Mouse (Mus musculus) E14TG2a.4 (cell line): ENCODE results near the gene Aqp7.
"Not testable (repeated sequence)": the region's sequence is repeated elsewhere in the genome, so short reads cannot be mapped to it uniquely, and the experiment has no call there.

Experiments
- H3K27me3 ChIP-seq: 2 replicates; pipeline ENCODE4 v1.6.1; 2014; ENCODE audit warnings: low read length, control low read depth; ENCODE audit not compliant: insufficient read depth
- H3K36me3 ChIP-seq: 2 replicates; pipeline ENCODE4 v1.6.1; 2014; ENCODE audit warnings: low read length, control low read depth; ENCODE audit not compliant: insufficient read depth
- H3K4me1 ChIP-seq: replicated peaks from 2 replicates; pipeline ENCODE4 v1.6.1; 2014; ENCODE audit warnings: low read depth, low read length, control low read depth
- H3K4me3 ChIP-seq: replicated peaks from 2 replicates; pipeline ENCODE4 v1.5.1; 2014; ENCODE audit warnings: mild to moderate bottlenecking, low read length
- H3K9me3 ChIP-seq: 2 replicates; pipeline ENCODE4 v1.6.1; 2014; ENCODE audit warnings: low read length, control low read depth
- CTCF ChIP-seq: conservative IDR thresholded peaks from 2 replicates; pipeline ENCODE4 v1.5.1; 2014; ENCODE audit warnings: low read length
- NANOG ChIP-seq: IDR thresholded peaks from 2 replicates; pipeline ENCODE4 v1.6.1; 2014; ENCODE audit warnings: borderline replicate concordance, low read length, mixed read lengths
- POU5F1 ChIP-seq: IDR thresholded peaks from 2 replicates; pipeline ENCODE4 v1.6.1; 2014; ENCODE audit warnings: low read length, borderline replicate concordance

The Aqp7 gene

GRCm38 (mm10) chr4:41087459-41088298 lies 39.7 kb upstream of the Aqp7 start:
- no peaks in the 10 kb centered on the region for H3K9me3 ChIP-seq
- TF ChIP-seq NANOG: no peak
- no peak for TF ChIP-seq CTCF
- TF ChIP-seq POU5F1: no peak
- peaks cover 80% of the 10 kb centered on the region for H3K4me1 ChIP-seq
- no peak overlapping the region for H3K4me3 ChIP-seq
- H3K36me3 ChIP-seq: no peaks in the 10 kb centered on the region
- H3K27me3 ChIP-seq: peaks cover 25% of the 10 kb centered on the region

- H3K9me3 ChIP-seq: no peaks in the 10 kb centered on the region
- no peak for TF ChIP-seq CTCF
- no peak for TF ChIP-seq NANOG
- TF ChIP-seq POU5F1: no peak
- peaks cover 74% of the 10 kb centered on the region for H3K4me1 ChIP-seq
- no peak overlapping the region for H3K4me3 ChIP-seq
- H3K27me3 ChIP-seq: peaks cover 22% of the 10 kb centered on the region
- no peaks in the 10 kb centered on the region for H3K36me3 ChIP-seq
These were observed 39.0 kb upstream of the Aqp7 start for GRCm38 (mm10) chr4:41086947-41087346.

GRCm38 (mm10) chr4:41084819-41085218 lies 36.9 kb upstream of the Aqp7 start:
- Histone ChIP-seq H3K9me3 (no peaks in the 10 kb centered on the region), H3K4me1 (peaks cover 57% of the 10 kb centered on the region), H3K27me3 (peaks cover 21% of the 10 kb centered on the region), H3K4me3 (no peak overlapping the region), H3K36me3 (no peaks in the 10 kb centered on the region)
- TF ChIP-seq CTCF: no peak
- no peak for TF ChIP-seq NANOG
- TF ChIP-seq POU5F1: no peak

GRCm38 (mm10) chr4:41082803-41083202 lies 34.9 kb upstream of the Aqp7 start:
- not testable (repeated sequence) for H3K9me3 ChIP-seq, H3K36me3 ChIP-seq, H3K4me3 ChIP-seq
- Histone ChIP-seq H3K27me3 (peaks cover 15% of the 10 kb centered on the region; the same call in 1 of the 2 replicates), H3K4me1 (peaks cover 37% of the 10 kb centered on the region)

DNA sequence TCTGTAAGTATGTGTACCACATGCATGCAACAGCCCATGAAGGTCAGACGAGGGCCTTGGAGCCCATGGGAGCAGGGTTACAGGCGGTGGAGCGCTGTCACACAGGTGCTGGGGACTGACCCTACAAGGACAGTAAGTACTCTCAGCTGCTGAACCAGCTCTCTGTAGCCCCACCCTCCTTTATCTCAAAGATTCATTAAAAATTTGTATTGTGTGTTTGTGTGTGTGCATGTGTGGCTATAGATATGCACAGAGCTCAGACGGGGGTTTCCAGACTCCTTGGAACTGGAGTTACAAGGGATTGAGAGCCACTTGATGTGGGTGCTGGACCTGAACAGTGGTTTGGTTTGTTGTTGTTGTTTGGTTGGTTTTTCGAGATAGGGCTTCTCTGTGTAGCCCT lies 33.8 kb upstream of the Aqp7 start:
- Histone ChIP-seq H3K9me3 (no peaks in the 10 kb centered on the region), H3K36me3 (no peaks in the 10 kb centered on the region), H3K4me1 (peaks cover 26% of the 10 kb centered on the region), H3K4me3 (no peak overlapping the region), H3K27me3 (peaks cover 11% of the 10 kb centered on the region; the same call in 1 of the 2 replicates)
- no peak for TF ChIP-seq CTCF
- TF ChIP-seq NANOG: no peak
- no peak for TF ChIP-seq POU5F1

DNA sequence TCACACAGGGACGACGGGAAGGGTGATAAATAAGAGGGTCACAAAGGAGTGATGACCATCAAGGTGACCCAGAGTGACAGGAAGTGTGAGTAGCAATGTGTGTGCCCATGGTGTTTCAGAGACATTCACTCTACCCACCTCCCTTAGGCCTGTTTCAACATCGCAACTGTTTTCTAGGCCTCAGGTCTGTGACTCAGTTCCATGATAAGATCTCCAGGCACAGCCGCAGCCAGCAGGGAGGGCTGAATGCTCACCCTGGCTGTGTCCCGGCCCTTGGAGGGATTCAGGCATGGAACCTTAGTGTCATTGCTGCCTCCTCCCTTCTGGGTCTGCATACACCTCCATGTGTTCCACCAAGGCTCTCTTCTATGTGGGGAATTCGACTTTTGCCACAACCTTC lies 30.8 kb upstream of the Aqp7 start:
- Histone ChIP-seq H3K9me3 (no peaks in the 10 kb centered on the region), H3K4me1 (peaks cover 26% of the 10 kb centered on the region), H3K27me3 (peaks cover 20% of the 10 kb centered on the region; the same call in 1 of the 2 replicates), H3K4me3 (no peak overlapping the region), H3K36me3 (no peaks in the 10 kb centered on the region)
- no peak for TF ChIP-seq POU5F1
- no peak for TF ChIP-seq NANOG
- TF ChIP-seq CTCF: no peak

GRCm38 (mm10) chr4:41074461-41074860 lies 26.5 kb upstream of the Aqp7 start:
- Histone ChIP-seq H3K36me3 (no peaks in the 10 kb centered on the region), H3K4me1 (peaks cover 12% of the 10 kb centered on the region; the same call in 1 of the 2 replicates), H3K9me3 (no peaks in the 10 kb centered on the region), H3K27me3 (peaks cover 23% of the 10 kb centered on the region), H3K4me3 (no peak overlapping the region)
- no peak for TF ChIP-seq POU5F1
- no peak for TF ChIP-seq NANOG
- TF ChIP-seq CTCF: no peak

GRCm38 (mm10) chr4:41073008-41073817 lies 25.3 kb upstream of the Aqp7 start:
- no peak overlapping the region for H3K4me3 ChIP-seq
- no peaks in the 10 kb centered on the region for H3K36me3 ChIP-seq
- no peak for TF ChIP-seq CTCF
- no peak for TF ChIP-seq POU5F1
- no peak for TF ChIP-seq NANOG
- peaks cover 20% of the 10 kb centered on the region for H3K27me3 ChIP-seq
- H3K4me1 ChIP-seq: peaks cover 12% of the 10 kb centered on the region; the same call in 1 of the 2 replicates
- no peaks in the 10 kb centered on the region for H3K9me3 ChIP-seq
